Mouse (Mus musculus): ENCODE measurements around the gene Apol8.

Gene Apol8

GRCm38 (mm10) chr15:77756848-77757247, at the start of gene Apol8:
Apol8 (minus strand) TSS chr15:77757003.
- no peak for DNase-seq (ENCODE audit: extremely low read depth, insufficient read length, low spot score)

GRCm38 (mm10) chr15:77805657-77806056, 48.9 kb upstream of the Apol8 start:
- no peak for DNase-seq (ENCODE audit: extremely low read depth, insufficient read length, low spot score)

- no peak for DNase-seq (ENCODE audit: extremely low read depth, insufficient read length, low spot score)
Measured at GRCm38 (mm10) chr15:77804949-77805348, 48.1 kb upstream of the Apol8 start.

GRCm38 (mm10) chr15:77804460-77804859, 47.7 kb upstream of the Apol8 start:
- DNase-seq (ENCODE audit: extremely low read depth, insufficient read length, low spot score) = peak; percentile 58

GRCm38 (mm10) chr15:77803747-77804146, 46.9 kb upstream of the Apol8 start:
- DNase-seq (ENCODE audit: extremely low read depth, insufficient read length, low spot score) = peak; percentile 81

GRCm38 (mm10) chr15:77802992-77803391, 46.2 kb upstream of the Apol8 start:
- no peak for DNase-seq (ENCODE audit: extremely low read depth, insufficient read length, low spot score)

GRCm38 (mm10) chr15:77801188-77801587, 44.4 kb upstream of the Apol8 start:
- no peak for DNase-seq (ENCODE audit: extremely low read depth, insufficient read length, low spot score)

GRCm38 (mm10) chr15:77800511-77800910, 43.7 kb upstream of the Apol8 start:
- peak; percentile 80 for DNase-seq (ENCODE audit: extremely low read depth, insufficient read length, low spot score)

- DNase-seq (ENCODE audit: extremely low read depth, insufficient read length, low spot score) = no peak
Measured at GRCm38 (mm10) chr15:77799491-77800474, 43.0 kb upstream of the Apol8 start.

- DNase-seq (ENCODE audit: extremely low read depth, insufficient read length, low spot score) = peak; percentile 96
Measured at GRCm38 (mm10) chr15:77798664-77799490, 42.1 kb upstream of the Apol8 start.

- peak; percentile 80 for DNase-seq (ENCODE audit: extremely low read depth, insufficient read length, low spot score)
Measured at GRCm38 (mm10) chr15:77797609-77798411, 41.0 kb upstream of the Apol8 start.

GRCm38 (mm10) chr15:77796409-77797035, 39.7 kb upstream of the Apol8 start:
- no peak for DNase-seq (ENCODE audit: extremely low read depth, insufficient read length, low spot score)

- no peak for DNase-seq (ENCODE audit: extremely low read depth, insufficient read length, low spot score)
Measured at GRCm38 (mm10) chr15:77794908-77795356, 38.1 kb upstream of the Apol8 start.

- DNase-seq (ENCODE audit: extremely low read depth, insufficient read length, low spot score) = no peak
Measured at GRCm38 (mm10) chr15:77794138-77794907, 37.5 kb upstream of the Apol8 start.

- no peak for DNase-seq (ENCODE audit: extremely low read depth, insufficient read length, low spot score)
Measured at GRCm38 (mm10) chr15:77793554-77793953, 36.8 kb upstream of the Apol8 start.

- no peak for DNase-seq (ENCODE audit: extremely low read depth, insufficient read length, low spot score)
Measured at GRCm38 (mm10) chr15:77793094-77793493, 36.3 kb upstream of the Apol8 start.

GRCm38 (mm10) chr15:77792056-77792455, 35.3 kb upstream of the Apol8 start:
- DNase-seq (ENCODE audit: extremely low read depth, insufficient read length, low spot score) = no peak

GRCm38 (mm10) chr15:77790656-77791405, 34.0 kb upstream of the Apol8 start:
- no peak for DNase-seq (ENCODE audit: extremely low read depth, insufficient read length, low spot score)

- no peak for DNase-seq (ENCODE audit: extremely low read depth, insufficient read length, low spot score)
Measured at GRCm38 (mm10) chr15:77789186-77789585, 32.4 kb upstream of the Apol8 start.
